Mouse (Mus musculus) liver, embryonic 12.5 days (tissue): ENCODE results near the gene Tmem123. TPM values are rescaled to one million over a fixed set of nuclear protein-coding genes. Genes with fewer than 3 reads are reported as not detected.

Source experiments
- ATAC-seq: fragments of 200-750 bp; cut with Nextera tagmentation; 2 replicates; pipeline ENCODE4 v1.8.0; 2017; ENCODE audit warnings: moderate number of reproducible peaks, mild to moderate bottlenecking, moderate library complexity
- H3K27ac ChIP-seq: fragments of 300-500 bp; sonication (generic); 2 replicates; pipeline ENCODE4 v1.5.1; 2016; ENCODE audit warnings: mild to moderate bottlenecking
- H3K27me3 ChIP-seq: fragments of 300-500 bp; sonication (generic); replicated peaks from 2 replicates; pipeline ENCODE4 v1.6.1; 2016; ENCODE audit warnings: mild to moderate bottlenecking, moderate library complexity
- H3K36me3 ChIP-seq: fragments of 300-500 bp; sonication (generic); 2 replicates; pipeline ENCODE4 v1.6.1; 2016; ENCODE audit warnings: mild to moderate bottlenecking, moderate library complexity
- H3K4me1 ChIP-seq: fragments of 300-500 bp; sonication (generic); 2 replicates; pipeline ENCODE4 v1.6.1; 2016
- H3K4me2 ChIP-seq: fragments of 300-500 bp; sonication (generic); 2 replicates; pipeline ENCODE4 v1.6.1; 2016; ENCODE audit warnings: mild to moderate bottlenecking, moderate library complexity
- H3K4me3 ChIP-seq: fragments of 300-500 bp; sonication (generic); 2 replicates; pipeline ENCODE4 v1.5.1; 2016; ENCODE audit warnings: mild to moderate bottlenecking, moderate library complexity
- H3K9ac ChIP-seq: fragments of 300-500 bp; sonication (generic); 2 replicates; pipeline ENCODE4 v1.6.1; 2016; ENCODE audit warnings: mild to moderate bottlenecking, moderate library complexity
- H3K9me3 ChIP-seq: fragments of 300-500 bp; sonication (generic); replicated peaks from 2 replicates; pipeline ENCODE4 v1.6.1; 2016; ENCODE audit warnings: mild to moderate bottlenecking, moderate library complexity
- whole genome bisulfite sequencing: fragments of 180-500 bp; shearing (Covaris S2); methylation state at CpG from one replicate; pipeline ENCODE4 v1.1.7; 2016; ENCODE audit not compliant: insufficient replicate concordance; 5-methylcytosine and 5-hydroxymethylcytosine counted together
- polyA plus RNA-seq: library from polyadenylated mRNA; unstranded; fragments of >200 nt; fragmentation: Nextera tagmentation; extraction: Ambion mirVana; gene quantifications from 2 replicates; pipeline ENCODE4 v1.2.1, GENCODE M21; 2016

The Tmem123 gene
- polyA plus RNA-seq, 1 experiment from 2014 or later: 59.4 TPM

- H3K9me3 ChIP-seq: no peaks in the 10 kb centered on the region
These were observed 26.8 kb downstream of the Tmem123 start for GRCm38 (mm10) chr9:7790580-7791084.

GRCm38 (mm10) chr9:7793561-7793960 lies 29.7 kb downstream of the Tmem123 start:
- Histone ChIP-seq H3K36me3 (peaks cover 55% of the 10 kb centered on the region), H3K4me3 (no peak overlapping the region)
- 78% methylated on average over 2 of the region's 2 CpGs for WGBS

More at GRCm38 (mm10) chr9:7790580-7791084, 26.8 kb downstream of the Tmem123 start:
- 28% methylated on average over 11 of the region's 11 CpGs for WGBS
- ATAC-seq: peak; percentile 94
- Histone ChIP-seq H3K36me3 (peaks cover 65% of the 10 kb centered on the region), H3K27ac (peak overlapping the region; percentile 80), H3K9ac (0 out of 2 replicates have a peak overlapping the region, but pooled peaks have one; percentile 43), H3K27me3 (no peaks in the 10 kb centered on the region), H3K4me1 (peaks cover 51% of the 10 kb centered on the region), H3K4me2 (peak overlapping the region; percentile 57), H3K4me3 (peak overlapping the region; percentile 19)

GRCm38 (mm10) chr9:7795581-7795980 lies 31.7 kb downstream of the Tmem123 start:
- Histone ChIP-seq H3K4me1 (peaks cover 17% of the 10 kb centered on the region), H3K4me3 (no peak overlapping the region), H3K4me2 (no peak overlapping the region), H3K27ac (no peak overlapping the region), H3K36me3 (peaks cover 48% of the 10 kb centered on the region), H3K9me3 (no peaks in the 10 kb centered on the region), H3K27me3 (no peaks in the 10 kb centered on the region), H3K9ac (no peak overlapping the region)
- no peak for ATAC-seq

More at GRCm38 (mm10) chr9:7793561-7793960, 29.7 kb downstream of the Tmem123 start:
- Histone ChIP-seq H3K4me1 (peaks cover 34% of the 10 kb centered on the region), H3K9ac (no peak overlapping the region), H3K4me2 (no peak overlapping the region), H3K9me3 (no peaks in the 10 kb centered on the region), H3K27me3 (no peaks in the 10 kb centered on the region), H3K27ac (no peak overlapping the region)
- ATAC-seq: no peak

- Histone ChIP-seq H3K9ac (no peak overlapping the region), H3K27me3 (no peaks in the 10 kb centered on the region), H3K4me2 (no peak overlapping the region), H3K36me3 (peaks cover 41% of the 10 kb centered on the region), H3K4me3 (no peak overlapping the region), H3K4me1 (peaks cover 10% of the 10 kb centered on the region), H3K27ac (no peak overlapping the region), H3K9me3 (no peaks in the 10 kb centered on the region)
- 65% methylated on average over 6 of the region's 6 CpGs for WGBS
- ATAC-seq: no peak
These were observed 32.5 kb downstream of the Tmem123 start for GRCm38 (mm10) chr9:7796129-7796864.

GRCm38 (mm10) chr9:7797542-7797941 lies 33.7 kb downstream of the Tmem123 start:
- no peak for ATAC-seq
- no peak overlapping the region for H3K9ac ChIP-seq
- H3K4me2 ChIP-seq: no peak overlapping the region
- 79% methylated on average over 2 of the region's 2 CpGs for WGBS
- peaks cover 31% of the 10 kb centered on the region for H3K36me3 ChIP-seq
- H3K4me3 ChIP-seq: no peak overlapping the region
- no peaks in the 10 kb centered on the region for H3K27me3 ChIP-seq
- no peaks in the 10 kb centered on the region for H3K9me3 ChIP-seq
- peaks cover 4% of the 10 kb centered on the region; the same call in 1 of the 2 replicates for H3K4me1 ChIP-seq
- no peak overlapping the region for H3K27ac ChIP-seq

- Histone ChIP-seq H3K4me2 (no peak overlapping the region), H3K4me3 (no peak overlapping the region), H3K9me3 (no peaks in the 10 kb centered on the region), H3K4me1 (peaks cover 4% of the 10 kb centered on the region; the same call in 1 of the 2 replicates), H3K9ac (no peak overlapping the region), H3K27me3 (no peaks in the 10 kb centered on the region), H3K36me3 (peaks cover 23% of the 10 kb centered on the region), H3K27ac (peak overlapping the region; percentile 14; the same call in 1 of the 2 replicates)
- 88% methylated on average over 3 of the region's 3 CpGs for WGBS
- peak; percentile 62 for ATAC-seq
These were observed 34.7 kb downstream of the Tmem123 start for GRCm38 (mm10) chr9:7798555-7798954.

GRCm38 (mm10) chr9:7805101-7805506 lies 41.3 kb downstream of the Tmem123 start:
- WGBS: 45% methylated on average over 5 of the region's 5 CpGs
- H3K9me3 ChIP-seq: no peaks in the 10 kb centered on the region
- peak; percentile 78 for ATAC-seq
- H3K4me3 ChIP-seq: peak overlapping the region; percentile 17
- H3K27me3 ChIP-seq: no peaks in the 10 kb centered on the region
- no peaks in the 10 kb centered on the region for H3K36me3 ChIP-seq
- H3K4me1 ChIP-seq: peaks cover 3% of the 10 kb centered on the region
- H3K4me2 ChIP-seq: peak overlapping the region; percentile 49
- no peak overlapping the region for H3K27ac ChIP-seq
- no peak overlapping the region for H3K9ac ChIP-seq

GRCm38 (mm10) chr9:7822758-7823157 lies 58.9 kb downstream of the Tmem123 start:
- ATAC-seq: no peak

GRCm38 (mm10) chr9:7824916-7825315 lies 61.1 kb downstream of the Tmem123 start:
- Histone ChIP-seq H3K4me1 (peaks cover 41% of the 10 kb centered on the region), H3K4me2 (no peak overlapping the region), H3K9me3 (no peaks in the 10 kb centered on the region), H3K9ac (no peak overlapping the region), H3K36me3 (peaks cover 46% of the 10 kb centered on the region), H3K4me3 (no peak overlapping the region), H3K27me3 (no peaks in the 10 kb centered on the region), H3K27ac (no peak overlapping the region)
- 73% methylated on average over 5 of the region's 5 CpGs for WGBS
- ATAC-seq: no peak

More at GRCm38 (mm10) chr9:7822758-7823157, 58.9 kb downstream of the Tmem123 start:
- no peak overlapping the region for H3K4me2 ChIP-seq
- no peaks in the 10 kb centered on the region for H3K27me3 ChIP-seq
- no peak overlapping the region for H3K9ac ChIP-seq
- H3K9me3 ChIP-seq: no peaks in the 10 kb centered on the region
- H3K4me3 ChIP-seq: no peak overlapping the region
- H3K4me1 ChIP-seq: peaks cover 21% of the 10 kb centered on the region
- WGBS: 65% methylated on average over 3 of the region's 3 CpGs
- peaks cover 65% of the 10 kb centered on the region for H3K36me3 ChIP-seq
- H3K27ac ChIP-seq: no peak overlapping the region

- no peak for ATAC-seq
These were observed 64.9 kb downstream of the Tmem123 start for GRCm38 (mm10) chr9:7828706-7829105.

GRCm38 (mm10) chr9:7829531-7830528 lies 66.0 kb downstream of the Tmem123 start:
- Histone ChIP-seq H3K36me3 (peaks cover 38% of the 10 kb centered on the region), H3K27ac (peak overlapping the region; percentile 74), H3K9ac (peak overlapping the region; percentile 37), H3K4me3 (peak overlapping the region; percentile 32), H3K9me3 (no peaks in the 10 kb centered on the region), H3K27me3 (no peaks in the 10 kb centered on the region), H3K4me2 (peak overlapping the region; percentile 61), H3K4me1 (peaks cover 77% of the 10 kb centered on the region)
- peak; percentile 98 for ATAC-seq
- 33% methylated on average over 9 of the region's 9 CpGs for WGBS

More at GRCm38 (mm10) chr9:7828706-7829105, 64.9 kb downstream of the Tmem123 start:
- Histone ChIP-seq H3K27ac (peak overlapping the region; percentile 74), H3K4me2 (peak overlapping the region; percentile 61; the same call in 1 of the 2 replicates), H3K9me3 (no peaks in the 10 kb centered on the region), H3K4me3 (no peak overlapping the region), H3K27me3 (no peaks in the 10 kb centered on the region), H3K36me3 (peaks cover 31% of the 10 kb centered on the region), H3K9ac (no peak overlapping the region), H3K4me1 (peaks cover 71% of the 10 kb centered on the region)
- 75% methylated on average over 4 of the region's 4 CpGs for WGBS
